Mouse (Mus musculus): ENCODE results near the gene Stk39.

Gene Stk39

GRCm38 (mm10) chr2:68463801-68464200 lies 8.3 kb downstream of the Stk39 start:
- DNase-seq (ENCODE audit: low read depth in 1 of 2, low spot score in 2 of 2), result no peak

DNA sequence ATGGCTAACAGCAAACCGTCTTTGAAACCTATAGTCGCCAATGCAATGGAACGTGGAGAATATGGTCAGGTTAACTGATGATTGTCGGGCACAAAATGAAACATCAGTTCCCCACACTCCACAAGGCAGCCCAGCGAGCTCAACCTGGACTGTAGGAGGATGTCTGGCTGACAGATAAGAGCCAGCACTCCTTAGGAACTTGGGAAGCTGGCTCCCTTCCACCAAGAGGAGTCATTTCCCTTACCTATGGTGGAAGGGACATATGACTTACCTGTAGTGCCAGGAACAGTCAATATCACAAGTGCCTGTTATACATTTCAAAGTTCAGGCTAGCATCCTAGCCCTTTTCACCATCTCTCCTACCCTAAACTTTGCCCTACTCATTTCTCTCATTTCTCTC lies 14.0 kb downstream of the Stk39 start:
- DNase-seq (ENCODE audit: low read depth in 1 of 2, low spot score in 2 of 2), result no peak

- DNase-seq (ENCODE audit: low read depth in 1 of 2, low spot score in 2 of 2), result no peak
Measured at GRCm38 (mm10) chr2:68457455-68458032, 14.5 kb downstream of the Stk39 start.

- no peak for DNase-seq (ENCODE audit: low read depth in 1 of 2, low spot score in 2 of 2)
Measured at GRCm38 (mm10) chr2:68456899-68457298, 15.2 kb downstream of the Stk39 start.

- DNase-seq (ENCODE audit: low read depth in 1 of 2, low spot score in 2 of 2), result no peak
Measured at GRCm38 (mm10) chr2:68452379-68452778, 19.7 kb downstream of the Stk39 start.

GRCm38 (mm10) chr2:68448035-68448434 lies 24.0 kb downstream of the Stk39 start:
- no peak for DNase-seq (ENCODE audit: low read depth in 1 of 2, low spot score in 2 of 2)

DNA sequence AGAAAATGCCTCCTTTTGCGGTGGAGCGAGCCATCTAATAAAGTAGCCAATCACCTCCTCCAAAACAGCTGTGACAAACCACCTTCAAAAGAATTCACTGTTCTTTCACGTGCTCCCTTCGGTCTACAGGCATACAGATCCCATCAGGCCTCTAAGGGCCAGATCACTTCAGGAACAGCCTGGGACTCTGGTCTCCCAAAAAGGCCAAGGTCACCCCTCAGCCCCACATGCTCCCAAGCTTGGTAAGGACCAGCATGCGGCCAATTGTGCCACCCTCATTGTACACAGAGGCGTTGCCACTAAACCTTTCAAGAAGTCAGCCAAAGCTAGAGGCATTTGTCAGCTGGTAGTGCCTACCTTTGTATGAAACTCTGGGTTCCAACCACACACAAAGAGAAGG lies 28.9 kb downstream of the Stk39 start:
- no peak for DNase-seq (ENCODE audit: low read depth in 1 of 2, low spot score in 2 of 2)

DNA sequence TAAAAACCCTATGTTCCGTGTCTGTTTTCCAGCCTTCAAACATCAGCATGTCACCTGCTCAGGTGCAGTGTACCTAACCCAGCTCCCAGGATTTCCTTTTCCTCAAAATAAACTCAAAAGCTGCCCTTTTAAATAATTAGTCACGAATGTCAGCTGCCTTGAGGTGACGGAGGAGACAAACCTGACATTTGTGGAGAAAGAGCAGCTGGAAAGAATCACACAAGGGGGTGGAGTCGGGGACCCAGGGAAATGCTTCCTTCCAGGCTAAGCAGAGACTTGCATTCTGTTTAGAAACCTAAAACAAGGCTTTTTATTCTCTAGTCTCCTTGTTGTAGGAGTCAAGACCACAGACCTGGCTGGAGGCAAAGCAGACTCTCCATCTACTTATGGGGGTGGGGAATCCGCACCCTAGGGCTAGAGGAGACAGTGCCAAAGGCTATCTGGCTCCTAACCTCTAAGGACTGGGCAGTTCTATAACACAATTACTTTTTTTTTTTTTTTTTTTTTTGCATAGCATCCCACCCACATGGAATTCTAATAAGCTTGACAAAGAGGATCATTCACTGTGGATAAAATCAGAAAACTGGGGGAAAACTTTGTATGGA lies 29.9 kb downstream of the Stk39 start:
- no peak for DNase-seq (ENCODE audit: low read depth in 1 of 2, low spot score in 2 of 2)

- no peak for DNase-seq (ENCODE audit: low read depth in 1 of 2, low spot score in 2 of 2)
Measured at GRCm38 (mm10) chr2:68439614-68440013, 32.5 kb downstream of the Stk39 start.

GRCm38 (mm10) chr2:68437920-68438319 lies 34.1 kb downstream of the Stk39 start:
- no peak for DNase-seq (ENCODE audit: low read depth in 1 of 2, low spot score in 2 of 2)

- DNase-seq (ENCODE audit: low read depth in 1 of 2, low spot score in 2 of 2), result no peak
Measured at GRCm38 (mm10) chr2:68437216-68437615, 34.9 kb downstream of the Stk39 start.

DNA sequence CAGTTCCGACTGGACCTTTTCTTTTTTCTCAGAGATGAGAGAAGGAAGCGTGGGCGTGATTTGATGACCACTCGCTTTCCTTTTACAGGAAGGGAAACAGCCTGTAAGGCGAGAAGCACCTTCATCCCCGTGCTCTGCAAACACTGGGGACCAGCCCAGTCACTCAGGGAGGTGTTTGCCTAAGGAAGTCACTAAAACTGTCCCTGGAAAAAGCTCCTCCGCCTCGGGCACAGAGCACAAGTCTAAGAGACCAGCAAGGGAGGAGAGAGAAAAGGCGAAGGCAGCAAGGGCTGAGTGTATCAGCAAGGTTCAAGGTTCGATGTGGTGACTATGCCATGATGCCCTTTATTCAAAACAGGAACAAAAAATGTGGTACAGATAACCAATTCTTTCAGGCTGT lies 35.8 kb downstream of the Stk39 start:
- DNase-seq (ENCODE audit: low read depth in 1 of 2, low spot score in 2 of 2), result no peak

- no peak for DNase-seq (ENCODE audit: low read depth in 1 of 2, low spot score in 2 of 2)
Measured at GRCm38 (mm10) chr2:68435494-68436255, 36.4 kb downstream of the Stk39 start.

DNA sequence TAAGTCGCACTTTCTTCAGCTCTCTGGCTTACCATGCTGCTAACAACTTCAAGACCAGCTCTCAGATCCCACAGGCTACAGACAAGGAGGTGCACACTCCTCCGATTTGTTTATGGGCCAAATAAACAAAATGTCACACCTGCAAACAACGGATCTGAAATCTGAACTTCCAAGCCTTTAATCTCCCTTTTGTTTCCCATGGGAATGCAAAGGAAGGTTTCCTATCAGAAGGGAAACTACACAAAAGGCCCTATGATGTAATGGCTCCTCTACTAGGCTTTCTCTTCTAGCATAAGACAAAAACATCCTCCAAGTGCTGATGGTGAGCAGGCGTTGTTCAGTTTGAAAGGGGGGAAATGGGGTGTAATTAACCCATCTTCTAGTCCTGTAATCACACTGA lies 37.1 kb downstream of the Stk39 start:
- DNase-seq (ENCODE audit: low read depth in 1 of 2, low spot score in 2 of 2), result no peak

DNA sequence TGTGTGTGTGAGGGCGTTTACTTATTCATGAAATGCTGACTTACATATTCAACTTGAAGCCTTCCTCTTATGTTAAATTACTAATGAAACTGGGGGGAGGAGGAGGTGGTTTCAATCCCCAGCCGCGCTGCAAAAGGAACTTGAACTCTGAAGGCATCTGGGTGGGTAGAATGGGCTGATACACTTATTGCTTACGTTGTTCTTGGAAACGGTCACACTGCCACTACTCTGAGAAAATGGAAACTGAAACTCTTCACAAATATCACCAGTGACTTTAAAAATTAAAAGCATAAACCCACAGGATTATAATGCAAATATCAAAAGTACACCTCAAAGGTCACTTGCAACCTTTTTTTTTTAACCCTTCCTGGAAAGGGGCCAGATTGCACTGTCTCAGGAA lies 37.5 kb downstream of the Stk39 start:
- DNase-seq (ENCODE audit: low read depth in 1 of 2, low spot score in 2 of 2), result peak in 1 of 2 experiments; percentile 4

GRCm38 (mm10) chr2:68433736-68434312 lies 38.2 kb downstream of the Stk39 start:
- no peak for DNase-seq (ENCODE audit: low read depth in 1 of 2, low spot score in 2 of 2)

GRCm38 (mm10) chr2:68432834-68433233 lies 39.2 kb downstream of the Stk39 start:
- no peak for DNase-seq (ENCODE audit: low read depth in 1 of 2, low spot score in 2 of 2)

DNA sequence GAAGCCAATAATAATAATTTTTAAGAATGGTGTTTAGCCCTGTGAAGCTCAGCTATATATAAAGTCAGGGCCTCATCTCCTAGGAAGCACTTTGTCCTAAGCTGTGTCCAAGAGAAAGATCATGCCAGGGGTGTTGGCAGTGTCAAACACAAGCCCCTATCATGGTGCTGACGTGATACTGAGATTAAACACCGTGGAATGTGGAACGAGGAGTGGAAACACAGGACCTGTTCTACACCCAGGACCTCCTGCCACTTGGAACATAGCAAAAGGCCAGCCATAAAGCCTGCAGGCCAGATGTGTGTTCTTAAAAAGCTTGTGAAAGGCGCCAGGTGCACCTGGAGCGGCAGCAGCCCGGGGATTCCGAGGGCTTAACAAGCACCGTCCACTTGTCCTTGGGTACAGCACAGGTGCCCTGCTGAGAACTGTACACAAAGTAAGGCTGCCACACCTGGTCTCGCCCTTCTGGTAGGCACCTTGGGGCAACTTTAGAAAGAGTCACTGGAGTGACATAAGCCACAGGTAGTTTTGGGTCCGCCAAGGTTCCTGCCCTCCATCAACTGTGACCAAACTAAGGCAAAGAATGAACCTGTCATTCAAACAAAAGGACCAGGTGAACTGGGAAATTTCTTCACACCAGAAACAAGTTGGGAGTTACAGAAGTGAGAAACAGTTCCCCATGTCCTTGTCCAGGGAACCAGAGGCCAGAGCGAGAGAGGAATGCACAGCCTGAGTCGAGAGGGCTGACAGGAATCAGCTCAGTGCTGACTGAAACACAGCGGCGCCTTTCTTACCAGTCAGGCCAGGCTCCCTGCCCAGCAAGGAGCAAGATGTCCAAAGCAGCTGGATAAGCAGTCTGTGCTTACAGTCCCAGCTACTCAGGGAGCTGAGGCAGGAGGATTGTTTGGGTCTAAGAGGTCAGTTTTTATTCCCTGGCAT lies 40.8 kb downstream of the Stk39 start:
- no peak for DNase-seq (ENCODE audit: low read depth in 1 of 2, low spot score in 2 of 2)

DNA sequence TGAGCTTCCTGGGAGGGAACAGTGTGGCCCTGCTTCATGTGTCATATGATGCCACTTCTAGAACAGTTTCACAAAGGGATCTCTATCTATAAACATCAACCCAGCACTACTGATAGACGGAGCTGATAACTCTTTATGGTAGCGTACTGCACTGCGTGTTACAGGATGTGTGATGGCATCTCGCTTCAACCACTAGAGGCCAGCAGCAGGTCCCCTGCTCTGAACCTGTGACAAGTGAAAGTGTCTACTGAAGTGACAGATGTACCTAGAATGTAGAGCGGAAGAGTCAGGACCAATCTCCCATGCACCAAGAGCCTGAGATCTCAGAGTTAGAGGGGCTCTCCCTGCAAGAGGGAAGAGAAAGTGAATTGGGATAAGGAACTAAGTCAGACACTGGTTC lies 41.6 kb downstream of the Stk39 start:
- peak in 1 of 2 experiments; percentile 2 for DNase-seq (ENCODE audit: low read depth in 1 of 2, low spot score in 2 of 2)

- DNase-seq (ENCODE audit: low read depth in 1 of 2, low spot score in 2 of 2), result no peak
Measured at GRCm38 (mm10) chr2:68429436-68429835, 42.6 kb downstream of the Stk39 start.

- no peak for DNase-seq (ENCODE audit: low read depth in 1 of 2, low spot score in 2 of 2)
Measured at GRCm38 (mm10) chr2:68426977-68427577, 45.0 kb downstream of the Stk39 start.
